ENCODE assay signal across 11 mouse cellular contexts in genomic region chr11:17352148-17353130, GRCm38 (mm10).
DNase-seq lines count a peak whose midpoint lies in the region; ATAC-seq and TF ChIP-seq lines count a peak whose summit lies in the region.
"Had no signal": no experiment of that assay in that cellular context is flagged by ENCODE, and none has a peak within 500 bp of the region (broad histone marks: within the 10 kb centered on the region; RNA-seq: fewer than 3 reads in every experiment).

No protein-coding gene starts in this region.

- no peak overlapping the region for H3K4me3 ChIP-seq in left cerebral cortex, adult 2 months
- H3K4me3 ChIP-seq: erythroblast, embryonic 14.5 days; heart, embryonic 13.5 days had no signal

- H3K27ac ChIP-seq in left cerebral cortex, adult 2 months = no peak overlapping the region
- H3K27ac ChIP-seq: heart, embryonic 13.5 days; macrophage had no signal

- TF ChIP-seq CTCF in left cerebral cortex, adult 2 months (IDR thresholded peaks at IDR 0.05) = no peak

- intact Hi-C loops in left cerebral cortex, postnatal 25 days (cut with DNase I) = no loop called here
- intact Hi-C loops in left cerebral cortex, adult 2 months (cut with DNase I) = no loop called here

- no peak for ATAC-seq in granulocyte monocyte progenitor cell, adult 5-6 weeks (replicated peaks; ENCODE audit: poor library complexity, severe bottlenecking)
- no peak for ATAC-seq in activated CD4-positive, CD25-positive, alpha-beta regulatory T cell, adult 4 months

- DNase-seq in cerebellum, adult 9-11 months = peak; percentile 3
- no peak for DNase-seq in cerebellum, adult 9-10 months
- peak; percentile 1 to 17 for DNase-seq in left cerebral cortex, postnatal 25 days (ENCODE audit: low spot score in 2 of 2)
- no peak for DNase-seq in left cerebral cortex, adult 2 months (ENCODE audit: extremely low spot score in 1 of 2, low spot score in 2 of 2)
- peak; percentile 11 to 12 for DNase-seq in layer of hippocampus, adult 8-10 months (ENCODE audit: low spot score in 2 of 2)
- no peak for DNase-seq in adrenal gland, postnatal 4 days (ENCODE audit: low spot score in 2 of 2)

Comparison
In these comparisons a context has a peak if more than half of its experiments do, and no peak if none do; other contexts are left out.
1. DNase-seq: peak in cerebellum, adult 9-11 months (single experiment), left cerebral cortex, postnatal 25 days (2 of 2) and layer of hippocampus, adult 8-10 months (2 of 2); none in cerebellum, adult 9-10 months (single experiment), left cerebral cortex, adult 2 months (0 of 2) and adrenal gland, postnatal 4 days (0 of 2).